Mouse (Mus musculus) neural tube, embryonic 12.5 days (tissue): ENCODE results near the gene Aox4. TPM values are rescaled to one million over a fixed set of nuclear protein-coding genes. Genes with fewer than 3 reads are reported as not detected.

Experiments
- ATAC-seq: fragments of 200-750 bp; cut with Nextera tagmentation; 2 replicates; pipeline ENCODE4 v1.8.0; 2017; ENCODE audit warnings: low read depth, mild to moderate bottlenecking, moderate TSS enrichment, moderate library complexity; ENCODE audit not compliant: low FRiP score
- H3K27ac ChIP-seq: fragments of 300-500 bp; sonication (generic); 2 replicates; pipeline ENCODE4 v1.5.1; 2016
- H3K27me3 ChIP-seq: fragments of 300-500 bp; sonication (generic); replicated peaks from 2 replicates; pipeline ENCODE4 v1.6.1; 2016; ENCODE audit warnings: mild to moderate bottlenecking
- H3K36me3 ChIP-seq: fragments of 300-500 bp; sonication (generic); 2 replicates; pipeline ENCODE4 v1.6.1; 2016; ENCODE audit warnings: mild to moderate bottlenecking
- H3K4me1 ChIP-seq: fragments of 300-500 bp; sonication (generic); 2 replicates; pipeline ENCODE4 v1.6.1; 2016
- H3K4me2 ChIP-seq: fragments of 300-500 bp; sonication (generic); replicated peaks from 2 replicates; pipeline ENCODE4 v1.6.1; 2016; ENCODE audit warnings: mild to moderate bottlenecking
- H3K4me3 ChIP-seq: fragments of 300-500 bp; sonication (generic); 2 replicates; pipeline ENCODE4 v1.5.1; 2016
- H3K9ac ChIP-seq: fragments of 300-500 bp; sonication (generic); 2 replicates; pipeline ENCODE4 v1.6.1; 2016; ENCODE audit warnings: mild to moderate bottlenecking
- H3K9me3 ChIP-seq: fragments of 300-500 bp; sonication (generic); 2 replicates; pipeline ENCODE4 v1.6.1; 2016; ENCODE audit warnings: mild to moderate bottlenecking
- WGBS: fragments of 180-500 bp; shearing (Covaris S2); methylation state at CpG from one replicate; pipeline ENCODE4 v1.1.7; 2016; 5-methylcytosine and 5-hydroxymethylcytosine counted together
- polyA plus RNA-seq: library from polyadenylated mRNA; unstranded; fragments of >200 nt; fragmentation: Nextera tagmentation; extraction: Ambion mirVana; gene quantifications from 2 replicates; pipeline ENCODE4 v1.2.1, GENCODE M21; 2016

Aox4 gene
- polyA plus RNA-seq, 1 experiment from 2014 or later: 0.22 TPM

DNA sequence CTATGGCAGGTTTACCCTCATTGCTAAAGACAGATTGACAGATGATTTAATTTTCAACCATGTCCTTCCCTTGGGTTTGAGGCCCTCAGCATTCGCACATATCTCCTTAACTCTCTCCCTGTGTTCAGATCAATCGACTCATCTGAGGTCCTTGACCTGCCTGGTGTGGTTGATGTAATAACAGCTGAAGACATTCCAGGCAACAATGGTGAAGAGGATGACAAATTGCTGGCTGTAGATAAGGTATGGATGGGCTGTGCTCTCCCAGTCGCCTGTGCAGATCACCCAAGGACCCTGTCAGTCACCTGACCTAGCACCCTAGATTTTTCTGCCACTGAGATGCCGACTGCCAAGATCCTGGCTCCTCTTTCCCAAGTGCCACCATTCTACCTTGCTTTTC, 99.7 kb downstream of the Aox4 start:
- no peak overlapping the region for H3K9ac ChIP-seq
- WGBS: 82% methylated on average over 4 of the region's 4 CpGs
- no peak overlapping the region for H3K4me2 ChIP-seq
- H3K9me3 ChIP-seq: no peaks in the 10 kb centered on the region
- H3K27me3 ChIP-seq: no peaks in the 10 kb centered on the region
- no peak overlapping the region for H3K27ac ChIP-seq
- H3K36me3 ChIP-seq: no peaks in the 10 kb centered on the region
- no peak for ATAC-seq
- H3K4me3 ChIP-seq: no peak overlapping the region
- H3K4me1 ChIP-seq: no peaks in the 10 kb centered on the region

- WGBS: 82% methylated on average over 7 of the region's 7 CpGs
- H3K4me1 ChIP-seq: no peaks in the 10 kb centered on the region
- H3K36me3 ChIP-seq: no peaks in the 10 kb centered on the region
- no peak overlapping the region for H3K9ac ChIP-seq
- no peak overlapping the region for H3K4me2 ChIP-seq
- H3K27ac ChIP-seq: no peak overlapping the region
- H3K4me3 ChIP-seq: no peak overlapping the region
- no peaks in the 10 kb centered on the region for H3K9me3 ChIP-seq
- no peaks in the 10 kb centered on the region for H3K27me3 ChIP-seq
- ATAC-seq: no peak
These were observed 101.1 kb downstream of the Aox4 start for GRCm38 (mm10) chr1:58311221-58311864.

DNA sequence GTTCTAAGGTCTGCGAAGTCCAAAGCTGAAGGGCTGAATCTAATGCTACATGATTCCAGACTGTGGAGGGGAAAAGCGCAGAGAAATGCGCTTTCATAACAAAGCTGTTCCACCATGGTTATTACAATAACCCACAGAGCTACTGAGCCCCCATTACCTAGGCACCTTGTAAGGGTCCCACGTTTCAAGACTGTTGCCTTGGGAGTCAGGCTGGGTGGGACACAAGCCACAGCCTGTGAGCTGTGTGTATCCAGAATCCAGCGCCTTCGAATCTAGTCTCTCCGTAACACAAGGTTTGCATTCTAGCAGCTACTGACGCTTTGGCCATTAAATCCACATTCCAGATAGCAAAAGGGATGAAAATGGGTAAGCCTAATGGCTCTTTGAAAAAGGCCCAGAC, 103.0 kb downstream of the Aox4 start:
- H3K9me3 ChIP-seq: no peaks in the 10 kb centered on the region
- H3K4me1 ChIP-seq: no peaks in the 10 kb centered on the region
- 92% methylated on average over 8 of the region's 8 CpGs for WGBS
- H3K9ac ChIP-seq: no peak overlapping the region
- H3K27ac ChIP-seq: no peak overlapping the region
- no peaks in the 10 kb centered on the region for H3K36me3 ChIP-seq
- H3K4me2 ChIP-seq: no peak overlapping the region
- no peaks in the 10 kb centered on the region for H3K27me3 ChIP-seq
- H3K4me3 ChIP-seq: no peak overlapping the region
- ATAC-seq: no peak

DNA sequence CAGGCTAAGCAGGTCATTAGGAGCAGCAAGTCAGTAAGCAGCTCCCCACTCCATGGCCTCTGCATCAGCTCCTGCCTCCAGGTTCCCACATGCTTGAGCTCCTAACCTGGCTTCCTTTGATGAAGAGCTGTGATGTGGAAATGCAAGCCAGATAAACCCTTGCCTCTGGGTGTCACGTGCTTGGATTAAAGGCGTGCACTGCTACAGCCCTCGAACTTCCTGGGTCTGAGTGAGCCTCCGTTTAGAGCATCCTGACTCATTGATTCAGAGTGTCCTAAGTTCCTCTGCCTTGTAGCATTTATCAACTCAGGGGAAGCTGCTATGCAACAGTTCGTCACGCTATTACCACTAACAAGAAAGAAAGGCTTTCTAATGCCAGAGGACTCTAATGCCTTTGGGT, 105.3 kb downstream of the Aox4 start:
- Histone ChIP-seq H3K27ac (no peak overlapping the region), H3K4me1 (no peaks in the 10 kb centered on the region), H3K27me3 (no peaks in the 10 kb centered on the region), H3K36me3 (no peaks in the 10 kb centered on the region), H3K9me3 (no peaks in the 10 kb centered on the region), H3K9ac (no peak overlapping the region), H3K4me3 (no peak overlapping the region), H3K4me2 (no peak overlapping the region)
- WGBS: 83% methylated on average over 6 of the region's 6 CpGs
- no peak for ATAC-seq

Other genes with a start within 250 kb of the Aox4 start
- 14.3 and 14.8 TPM in 2 replicates for gene Sgo2a, start 214.4 kb upstream of the Aox4 start, polyA plus RNA-seq
- gene Kctd18, start 191.4 kb upstream of the Aox4 start, polyA plus RNA-seq: 26.0 and 26.5 TPM in 2 replicates
- gene Aox1, start 180.5 kb upstream of the Aox4 start, polyA plus RNA-seq: 0.18 and 0.24 TPM in 2 replicates
- 0.22 and 0.24 TPM in 2 replicates for gene Aox3, start 97.3 kb upstream of the Aox4 start, polyA plus RNA-seq
- gene Aox2, start 67.9 kb downstream of the Aox4 start, polyA plus RNA-seq: not detected in 2 replicates
- gene Bzw1, start 182.5 kb downstream of the Aox4 start, polyA plus RNA-seq: 422 and 442 TPM in 2 replicates
- gene Clk1, start 213.7 kb downstream of the Aox4 start, polyA plus RNA-seq: 164 and 177 TPM in 2 replicates
- 58.2 and 60.4 TPM in 2 replicates for gene Nif3l1, start 234.8 kb downstream of the Aox4 start, polyA plus RNA-seq
- gene Ppil3, start 235.1 kb downstream of the Aox4 start, polyA plus RNA-seq: 45.4 and 50.9 TPM in 2 replicates